Mouse (Mus musculus): ENCODE measurements around the gene Sult1e1. TPM values are rescaled to one million over a fixed set of nuclear protein-coding genes. Genes with fewer than 3 reads are reported as not detected.

Gene Sult1e1
- polyA plus RNA-seq, 1 experiment from 2014 or later: not detected

GRCm38 (mm10) chr5:87562966-87563365 is 28.4 kb downstream of the Sult1e1 start:
- H3K36me3 ChIP-seq (ENCODE audit: poor library complexity, severe bottlenecking): no peaks in the 10 kb centered on the region
- H3K4me1 ChIP-seq: no peaks in the 10 kb centered on the region
- H3K27me3 ChIP-seq: no peaks in the 10 kb centered on the region
- no peak overlapping the region for H3K4me3 ChIP-seq
- no peak for ATAC-seq
- no peak overlapping the region for H3K4me2 ChIP-seq
- no peak overlapping the region for H3K9ac ChIP-seq
- no peaks in the 10 kb centered on the region for H3K9me3 ChIP-seq (replicated peaks)
- H3K27ac ChIP-seq: no peak overlapping the region

DNA sequence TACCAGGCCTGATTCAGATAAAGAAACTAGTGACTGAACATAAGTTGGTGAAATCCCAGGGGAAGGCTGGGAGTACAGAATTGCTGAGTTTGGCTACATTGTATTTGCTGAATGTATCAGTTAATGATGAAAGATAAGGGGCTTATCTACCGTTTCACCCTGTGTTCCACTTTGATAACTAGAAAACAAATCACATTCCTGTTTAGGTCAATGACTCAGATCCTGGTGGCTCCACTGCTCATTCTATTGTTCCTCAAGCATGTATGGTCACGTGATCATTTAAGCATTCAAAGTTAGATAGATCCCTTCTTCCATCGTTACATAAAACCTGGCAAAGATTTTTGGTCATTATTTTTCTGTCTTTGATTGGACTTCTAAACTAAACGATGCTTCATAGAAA is 28.9 kb downstream of the Sult1e1 start:
- WGBS: 75% methylated on average over 4 of the region's 4 CpGs

DNA sequence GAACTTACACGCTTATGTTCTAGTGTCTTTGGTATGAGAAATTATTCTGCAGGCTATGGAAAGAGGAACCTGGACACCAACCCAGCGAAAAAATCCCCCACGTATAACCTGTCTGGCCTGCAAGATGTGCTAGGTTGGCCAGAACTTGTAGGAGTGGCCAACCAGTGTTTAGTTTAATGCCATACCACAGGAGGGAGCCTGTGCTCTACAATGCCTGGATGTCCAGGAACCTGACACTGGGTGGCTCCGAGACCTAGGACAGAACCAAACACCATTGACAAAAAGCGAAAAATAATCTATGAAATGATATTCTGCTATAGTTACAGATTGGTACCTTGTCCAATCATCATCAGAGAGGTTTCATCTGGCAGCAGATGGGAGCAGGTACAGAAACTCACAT is 31.2 kb downstream of the Sult1e1 start:
- ATAC-seq: no peak
- Histone ChIP-seq H3K4me1 (no peaks in the 10 kb centered on the region), H3K27ac (no peak overlapping the region), H3K27me3 (no peaks in the 10 kb centered on the region), H3K9me3 (replicated peaks) (no peaks in the 10 kb centered on the region), H3K36me3 (ENCODE audit: poor library complexity, severe bottlenecking) (no peaks in the 10 kb centered on the region), H3K4me2 (no peak overlapping the region), H3K4me3 (no peak overlapping the region), H3K9ac (no peak overlapping the region)
- 80% methylated on average over 5 of the region's 5 CpGs for WGBS

More for the DNA sequence above, 28.9 kb downstream of the Sult1e1 start:
- no peak overlapping the region for H3K4me3 ChIP-seq
- H3K4me1 ChIP-seq: no peaks in the 10 kb centered on the region
- no peak overlapping the region for H3K27ac ChIP-seq
- H3K36me3 ChIP-seq (ENCODE audit: poor library complexity, severe bottlenecking): no peaks in the 10 kb centered on the region
- no peaks in the 10 kb centered on the region for H3K27me3 ChIP-seq
- no peak overlapping the region for H3K4me2 ChIP-seq
- no peaks in the 10 kb centered on the region for H3K9me3 ChIP-seq (replicated peaks)
- ATAC-seq: no peak
- no peak overlapping the region for H3K9ac ChIP-seq

- 36% methylated on average over 1 of the region's 1 CpGs for WGBS
- Histone ChIP-seq H3K9ac (no peak overlapping the region), H3K27ac (no peak overlapping the region), H3K27me3 (no peaks in the 10 kb centered on the region), H3K4me1 (no peaks in the 10 kb centered on the region), H3K9me3 (replicated peaks) (no peaks in the 10 kb centered on the region), H3K36me3 (ENCODE audit: poor library complexity, severe bottlenecking) (no peaks in the 10 kb centered on the region), H3K4me3 (no peak overlapping the region), H3K4me2 (no peak overlapping the region)
- ATAC-seq: no peak
These were observed 40.5 kb downstream of the Sult1e1 start for GRCm38 (mm10) chr5:87550935-87551334.

GRCm38 (mm10) chr5:87538111-87538510 is 53.3 kb downstream of the Sult1e1 start, which contains the start of gene Sult1b1:
Gene Sult1b1, minus strand, starts transcription at chr5:87538195.
- Histone ChIP-seq H3K36me3 (ENCODE audit: poor library complexity, severe bottlenecking) (no peaks in the 10 kb centered on the region), H3K4me2 (no peak within 1 kb of the TSS), H3K4me1 (no peaks in the 10 kb centered on the region), H3K27me3 (no peaks in the 10 kb centered on the region), H3K9ac (no peak within 1 kb of the TSS), H3K27ac (no peak within 1 kb of the TSS), H3K9me3 (replicated peaks) (no peaks in the 10 kb centered on the region), H3K4me3 (no peak within 1 kb of the TSS)
- WGBS: 93% methylated on average over 2 of the region's 2 CpGs
- no peak for ATAC-seq

DNA sequence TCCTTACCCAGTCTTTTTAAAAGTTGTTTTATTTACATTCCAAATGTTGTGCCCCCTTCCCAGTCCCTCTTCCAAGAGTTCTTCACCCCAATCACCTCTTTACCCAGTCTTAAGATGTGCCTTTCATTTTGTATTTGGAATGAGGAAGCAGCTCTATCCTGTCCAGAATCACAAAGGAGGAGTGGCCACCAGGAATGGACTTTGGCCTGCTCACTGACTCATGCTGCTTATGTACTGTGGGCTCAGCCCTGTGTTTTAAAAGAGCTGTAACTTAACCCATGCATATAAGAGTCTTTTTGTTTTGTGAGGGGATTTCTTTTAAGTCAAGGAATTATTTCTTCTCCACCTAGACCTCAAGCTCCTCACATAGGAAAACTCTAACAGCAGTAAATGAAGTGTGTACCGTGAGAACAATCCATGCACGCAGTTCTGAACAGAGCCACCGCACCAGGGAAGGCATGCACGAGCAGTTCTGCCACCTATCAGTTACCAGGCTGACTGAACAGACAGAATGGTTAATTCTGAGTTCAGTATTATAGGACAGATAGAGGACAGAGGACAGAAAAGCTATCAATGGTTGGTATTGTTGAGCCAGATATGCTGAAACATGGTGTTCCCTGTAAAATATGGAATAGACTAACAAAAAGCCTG is 55.3 kb downstream of the Sult1e1 start:
- H3K4me1 ChIP-seq: no peaks in the 10 kb centered on the region
- H3K27ac ChIP-seq: no peak overlapping the region
- no peak overlapping the region for H3K4me3 ChIP-seq
- H3K36me3 ChIP-seq (ENCODE audit: poor library complexity, severe bottlenecking): no peaks in the 10 kb centered on the region
- ATAC-seq: no peak
- 45% methylated on average over 4 of the region's 4 CpGs for WGBS
- no peak overlapping the region for H3K9ac ChIP-seq
- H3K4me2 ChIP-seq: no peak overlapping the region
- H3K9me3 ChIP-seq (replicated peaks): no peaks in the 10 kb centered on the region
- no peaks in the 10 kb centered on the region for H3K27me3 ChIP-seq

- ATAC-seq: no peak
- no peaks in the 10 kb centered on the region for H3K4me1 ChIP-seq
- H3K4me2 ChIP-seq: no peak overlapping the region
- 67% methylated on average over 2 of the region's 2 CpGs for WGBS
- no peaks in the 10 kb centered on the region for H3K36me3 ChIP-seq (ENCODE audit: poor library complexity, severe bottlenecking)
- H3K9me3 ChIP-seq (replicated peaks): no peaks in the 10 kb centered on the region
- no peak overlapping the region for H3K9ac ChIP-seq
- no peak overlapping the region for H3K27ac ChIP-seq
- no peak overlapping the region for H3K4me3 ChIP-seq
- H3K27me3 ChIP-seq: no peaks in the 10 kb centered on the region
These were observed 59.1 kb downstream of the Sult1e1 start for GRCm38 (mm10) chr5:87532288-87532687.

Small RNA genes within 50 kb of the gene (microRNA-seq; reads per million reads assigned to microRNA genes)
- gene Mir3969: not detected

Other genes starting within 250 kb of the Sult1e1 start
- gene Ugt2b38, start 167.4 kb downstream of the Sult1e1 start, polyA plus RNA-seq (2015; fragmentation: Nextera tagmentation; extraction: Ambion mirVana): not detected in 2 replicates
- gene Ugt2a2, start 109.3 kb downstream of the Sult1e1 start, polyA plus RNA-seq (2015; fragmentation: Nextera tagmentation; extraction: Ambion mirVana): not detected in 2 replicates
- gene Gm43638, start 104.8 kb downstream of the Sult1e1 start, polyA plus RNA-seq (2015; fragmentation: Nextera tagmentation; extraction: Ambion mirVana): not detected in 2 replicates
- gene Ugt2a1, start 100.7 kb downstream of the Sult1e1 start, polyA plus RNA-seq (2015; fragmentation: Nextera tagmentation; extraction: Ambion mirVana): not detected in 2 replicates
- gene Sult1b1, start 53.4 kb downstream of the Sult1e1 start, polyA plus RNA-seq (2015; fragmentation: Nextera tagmentation; extraction: Ambion mirVana): not detected in 2 replicates
- not detected in 2 replicates for gene Sult1d1, start 22.6 kb downstream of the Sult1e1 start, polyA plus RNA-seq (2015; fragmentation: Nextera tagmentation; extraction: Ambion mirVana)
- gene Csn1s1, start 74.6 kb upstream of the Sult1e1 start, polyA plus RNA-seq (2015; fragmentation: Nextera tagmentation; extraction: Ambion mirVana): not detected in 2 replicates
- gene Csn2, start 108.0 kb upstream of the Sult1e1 start, polyA plus RNA-seq (2015; fragmentation: Nextera tagmentation; extraction: Ambion mirVana): not detected in 2 replicates
- not detected in 2 replicates for gene Csn1s2a, start 183.0 kb upstream of the Sult1e1 start, polyA plus RNA-seq (2015; fragmentation: Nextera tagmentation; extraction: Ambion mirVana)
- gene Csn1s2b, start 216.5 kb upstream of the Sult1e1 start, polyA plus RNA-seq (2015; fragmentation: Nextera tagmentation; extraction: Ambion mirVana): not detected in 2 replicates
- gene Prr27, start 234.1 kb upstream of the Sult1e1 start, polyA plus RNA-seq (2015; fragmentation: Nextera tagmentation; extraction: Ambion mirVana): not detected in 2 replicates